Mouse (Mus musculus) embryonic facial prominence, embryonic 15.5 days (tissue): ENCODE data around the gene Rpl3l. TPM values are rescaled to one million over a fixed set of nuclear protein-coding genes. Genes with fewer than 3 reads are reported as not detected.
"Not testable (repeated sequence)": the region's sequence is repeated elsewhere in the genome, so short reads cannot be mapped to it uniquely, and the experiment has no call there.

Experiments used
- ATAC-seq: fragments of 200-750 bp; cut with Nextera tagmentation; 2 replicates; pipeline ENCODE4 v1.8.0; 2017; ENCODE audit warnings: low read depth, moderate TSS enrichment; ENCODE audit not compliant: insufficient number of reproducible peaks, low FRiP score, low TSS enrichment
- H3K27ac ChIP-seq: fragments of 300-500 bp; sonication (generic); replicated peaks from 2 replicates; pipeline ENCODE4 v1.5.1; 2015; ENCODE audit warnings: mild to moderate bottlenecking, inconsistent platforms
- H3K27me3 ChIP-seq: fragments of 300-500 bp; sonication (generic); 2 replicates; pipeline ENCODE4 v1.6.1; 2015; ENCODE audit warnings: inconsistent platforms
- H3K36me3 ChIP-seq: fragments of 300-500 bp; sonication (generic); 2 replicates; pipeline ENCODE4 v1.6.1; 2015; ENCODE audit warnings: mild to moderate bottlenecking, inconsistent platforms
- H3K4me1 ChIP-seq: fragments of 300-500 bp; sonication (generic); 2 replicates; pipeline ENCODE4 v1.6.1; 2015; ENCODE audit warnings: inconsistent platforms
- H3K4me2 ChIP-seq: fragments of 300-500 bp; sonication (generic); replicated peaks from 2 replicates; pipeline ENCODE4 v1.6.1; 2015; ENCODE audit warnings: mild to moderate bottlenecking, inconsistent platforms
- H3K4me3 ChIP-seq: fragments of 300-500 bp; sonication (generic); replicated peaks from 2 replicates; pipeline ENCODE4 v1.5.1; 2015; ENCODE audit warnings: mild to moderate bottlenecking, inconsistent platforms
- H3K9ac ChIP-seq: fragments of 300-500 bp; sonication (generic); 2 replicates; pipeline ENCODE4 v1.6.1; 2015; ENCODE audit warnings: inconsistent platforms
- H3K9me3 ChIP-seq: fragments of 300-500 bp; sonication (generic); replicated peaks from 2 replicates; pipeline ENCODE4 v1.6.1; 2016; ENCODE audit warnings: inconsistent platforms
- WGBS: fragments of 180-500 bp; shearing (Covaris S2); methylation state at CpG from one replicate; pipeline ENCODE4 v1.1.7; 2015; 5-methylcytosine and 5-hydroxymethylcytosine counted together
- polyA plus RNA-seq: library from polyadenylated mRNA; unstranded; fragments of >200 nt; fragmentation: Nextera tagmentation; extraction: Ambion mirVana; gene quantifications from 2 replicates; pipeline ENCODE4 v1.2.1, GENCODE M21; 2015

The Rpl3l gene
- polyA plus RNA-seq, 1 experiment from 2014 or later = not detected

DNA sequence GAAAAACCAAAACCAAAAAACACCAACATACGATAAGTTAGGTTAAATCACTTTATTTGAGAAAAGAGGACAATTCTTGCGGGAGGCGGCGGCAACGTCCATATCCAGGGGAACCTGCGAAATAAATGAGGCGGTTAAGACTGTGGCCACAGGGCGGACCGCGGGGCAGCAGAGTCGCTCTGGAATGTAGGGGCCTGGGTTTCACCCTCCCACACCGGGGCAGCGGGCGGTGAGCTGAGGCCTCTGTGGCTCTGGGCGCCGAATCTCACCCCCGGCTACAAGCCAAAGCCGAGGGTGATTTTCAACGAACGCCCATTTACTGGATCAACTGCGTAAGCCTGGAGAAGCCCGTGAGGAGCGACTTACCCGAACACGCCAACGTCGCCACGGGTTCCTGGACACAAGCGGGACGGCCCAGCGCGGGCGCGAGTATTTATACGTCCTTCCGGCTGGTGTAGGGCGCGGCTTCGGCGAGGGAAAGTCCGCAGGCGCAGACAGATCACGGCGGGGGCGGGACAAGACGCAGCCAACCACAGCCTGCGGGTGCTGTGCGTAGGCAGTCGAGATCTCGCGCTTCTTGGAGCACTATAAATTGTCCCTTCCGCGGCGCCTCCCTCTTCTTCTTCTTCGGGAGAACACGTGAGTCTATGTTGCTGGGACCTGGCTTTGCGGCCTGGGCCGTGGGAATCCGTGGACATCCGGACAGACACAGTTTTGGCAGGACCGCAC lies 8.0 kb upstream of the Rpl3l start:
- H3K9ac ChIP-seq = peak overlapping the region; percentile 95
- H3K27me3 ChIP-seq = no peaks in the 10 kb centered on the region
- H3K4me2 ChIP-seq = peak overlapping the region; percentile 68
- peak overlapping the region; percentile 89 for H3K27ac ChIP-seq
- ATAC-seq = peak; percentile 99
- WGBS = under 1% methylated on average over 61 of the region's 61 CpGs
- peaks cover 35% of the 10 kb centered on the region for H3K36me3 ChIP-seq
- no peaks in the 10 kb centered on the region for H3K9me3 ChIP-seq
- H3K4me1 ChIP-seq = peaks cover 32% of the 10 kb centered on the region
- H3K4me3 ChIP-seq = peak overlapping the region; percentile 93

GRCm38 (mm10) chr17:24720616-24721015 lies 7.0 kb upstream of the Rpl3l start:
- peak overlapping the region; percentile 93 for H3K4me3 ChIP-seq
- H3K9me3 ChIP-seq, H3K27me3 ChIP-seq, ATAC-seq: not testable (repeated sequence)
- peaks cover 32% of the 10 kb centered on the region for H3K4me1 ChIP-seq
- H3K4me2 ChIP-seq = peak overlapping the region; percentile 68
- peaks cover 29% of the 10 kb centered on the region for H3K36me3 ChIP-seq
- WGBS = 0% methylated on average over 11 of the region's 11 CpGs
- peak overlapping the region; percentile 78 for H3K9ac ChIP-seq
- H3K27ac ChIP-seq = peak overlapping the region; percentile 89; the same call in 1 of the 2 replicates

DNA sequence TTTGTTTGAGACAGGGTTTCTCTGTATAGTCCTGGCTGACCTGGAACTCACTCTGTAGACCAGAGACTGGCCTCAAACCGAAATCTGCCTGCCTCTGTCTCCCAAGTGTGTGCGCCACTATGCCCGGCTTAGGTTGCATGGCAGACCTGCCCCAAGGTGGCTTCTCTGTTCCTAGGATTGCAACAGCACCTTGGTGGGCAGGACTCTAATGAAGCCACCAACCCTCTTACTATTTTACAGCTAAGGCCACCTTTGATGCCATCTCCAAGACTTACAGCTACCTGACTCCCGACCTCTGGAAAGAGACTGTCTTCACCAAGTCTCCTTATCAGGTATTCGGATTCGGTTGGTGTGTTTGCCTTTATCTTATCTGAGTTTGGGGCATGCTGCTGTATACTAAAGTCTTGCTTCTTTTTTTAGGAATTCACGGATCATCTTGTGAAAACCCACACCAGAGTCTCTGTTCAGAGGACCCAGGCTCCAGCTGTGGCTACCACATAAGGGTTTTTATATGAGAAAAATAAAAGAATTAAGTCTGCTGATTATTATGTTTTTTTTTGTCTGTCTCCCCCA lies 6.2 kb upstream of the Rpl3l start:
- peak overlapping the region; percentile 93 for H3K4me3 ChIP-seq
- H3K36me3 ChIP-seq = peaks cover 24% of the 10 kb centered on the region
- H3K4me1 ChIP-seq = peaks cover 32% of the 10 kb centered on the region
- H3K9ac ChIP-seq = peak overlapping the region; percentile 22; the same call in 1 of the 2 replicates
- H3K4me2 ChIP-seq = peak overlapping the region; percentile 68
- WGBS = 67% methylated on average over 7 of the region's 7 CpGs
- H3K9me3 ChIP-seq, H3K27me3 ChIP-seq, H3K27ac ChIP-seq, ATAC-seq: not testable (repeated sequence)

- H3K36me3 ChIP-seq = peaks cover 22% of the 10 kb centered on the region
- H3K27me3 ChIP-seq = no peaks in the 10 kb centered on the region
- no peak for ATAC-seq
- WGBS = 29% methylated on average over 13 of the region's 13 CpGs
- H3K27ac ChIP-seq = 0 out of 2 replicates have a peak overlapping the region, but pooled peaks have one; percentile 29
- peak overlapping the region; percentile 62 for H3K4me2 ChIP-seq
- peaks cover 32% of the 10 kb centered on the region for H3K4me1 ChIP-seq
- no peaks in the 10 kb centered on the region for H3K9me3 ChIP-seq
- H3K4me3 ChIP-seq = peak overlapping the region; percentile 93; the same call in 1 of the 2 replicates
- H3K9ac ChIP-seq = 0 out of 2 replicates have a peak overlapping the region, but pooled peaks have one; percentile 3
These were observed 5.2 kb upstream of the Rpl3l start for GRCm38 (mm10) chr17:24722220-24722924.

GRCm38 (mm10) chr17:24723122-24723880 lies 4.3 kb upstream of the Rpl3l start:
- ATAC-seq = no peak
- Histone ChIP-seq H3K4me3 (peak overlapping the region; percentile 93), H3K9me3 (no peaks in the 10 kb centered on the region), H3K27ac (peak overlapping the region; percentile 86), H3K9ac (peak overlapping the region; percentile 92), H3K4me2 (peak overlapping the region; percentile 62), H3K4me1 (peaks cover 32% of the 10 kb centered on the region), H3K27me3 (no peaks in the 10 kb centered on the region), H3K36me3 (peaks cover 15% of the 10 kb centered on the region)
- WGBS = 1% methylated on average over 12 of the region's 12 CpGs

GRCm38 (mm10) chr17:24723881-24724180 lies 3.8 kb upstream of the Rpl3l start:
- peak overlapping the region; percentile 92 for H3K9ac ChIP-seq
- peaks cover 15% of the 10 kb centered on the region for H3K36me3 ChIP-seq
- no peaks in the 10 kb centered on the region for H3K27me3 ChIP-seq
- ATAC-seq = 0 out of 2 replicates have a peak, but pooled peaks have one; percentile 1
- peak overlapping the region; percentile 86 for H3K27ac ChIP-seq
- no peaks in the 10 kb centered on the region for H3K9me3 ChIP-seq
- H3K4me2 ChIP-seq = peak overlapping the region; percentile 62
- WGBS = under 1% methylated on average over 15 of the region's 15 CpGs
- H3K4me1 ChIP-seq = peaks cover 28% of the 10 kb centered on the region
- peak overlapping the region; percentile 93 for H3K4me3 ChIP-seq

GRCm38 (mm10) chr17:24724184-24724583 lies 3.4 kb upstream of the Rpl3l start, which contains the start of gene Ndufb10:
Ndufb10 (minus strand) TSS chr17:24724478.
- Histone ChIP-seq H3K9ac (peak within 1 kb of the TSS; percentile 92), H3K36me3 (peaks cover 15% of the 10 kb centered on the region), H3K27ac (peak within 1 kb of the TSS; percentile 86), H3K4me2 (peak within 1 kb of the TSS; percentile 62), H3K9me3 (no peaks in the 10 kb centered on the region), H3K4me1 (peaks cover 26% of the 10 kb centered on the region), H3K27me3 (no peaks in the 10 kb centered on the region), H3K4me3 (peak within 1 kb of the TSS; percentile 93)
- WGBS = under 1% methylated on average over 30 of the region's 30 CpGs
- ATAC-seq = peak; percentile 69

DNA sequence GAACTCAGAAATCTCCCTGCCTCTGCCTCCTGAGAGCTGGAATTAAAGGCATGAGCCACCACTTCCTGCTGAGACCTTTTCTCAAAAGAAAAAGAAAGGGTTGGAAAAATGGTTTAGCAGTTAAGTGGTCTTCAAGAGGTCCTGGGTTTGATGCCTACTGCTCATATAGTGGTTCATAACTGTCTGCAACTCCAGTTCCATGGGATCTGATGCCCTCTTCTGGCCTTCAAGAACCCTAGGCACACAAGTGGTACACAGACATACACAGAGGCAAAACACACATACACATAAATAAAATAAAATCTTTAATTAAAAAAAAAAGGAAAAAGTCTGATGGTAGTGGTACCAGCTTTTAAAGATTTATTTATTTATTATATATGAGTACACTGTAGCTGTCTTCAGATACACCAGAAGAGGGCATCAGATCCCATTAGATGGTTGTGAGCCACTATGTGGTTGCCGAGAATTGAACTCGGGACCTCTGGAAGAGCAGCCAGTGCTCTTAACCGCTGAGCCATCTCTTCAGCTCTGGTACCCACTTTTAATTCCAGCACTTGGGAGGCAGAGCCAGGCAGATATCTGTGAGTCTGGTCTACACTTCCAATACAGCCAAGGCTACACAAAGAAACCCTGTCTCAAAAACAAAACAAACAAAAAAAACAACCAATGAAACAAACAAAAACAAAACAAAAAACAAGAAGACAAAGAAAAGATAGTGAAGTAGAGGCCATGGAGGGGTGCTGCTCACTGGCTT lies 1.8 kb upstream of the Rpl3l start:
- H3K36me3 ChIP-seq = peaks cover 15% of the 10 kb centered on the region
- peaks cover 26% of the 10 kb centered on the region for H3K4me1 ChIP-seq
- H3K27ac ChIP-seq = no peak overlapping the region
- no peaks in the 10 kb centered on the region for H3K9me3 ChIP-seq
- no peak overlapping the region for H3K9ac ChIP-seq
- H3K4me2 ChIP-seq = no peak overlapping the region
- ATAC-seq = no peak
- 63% methylated on average over 3 of the region's 3 CpGs for WGBS
- no peak overlapping the region for H3K4me3 ChIP-seq
- no peaks in the 10 kb centered on the region for H3K27me3 ChIP-seq

DNA sequence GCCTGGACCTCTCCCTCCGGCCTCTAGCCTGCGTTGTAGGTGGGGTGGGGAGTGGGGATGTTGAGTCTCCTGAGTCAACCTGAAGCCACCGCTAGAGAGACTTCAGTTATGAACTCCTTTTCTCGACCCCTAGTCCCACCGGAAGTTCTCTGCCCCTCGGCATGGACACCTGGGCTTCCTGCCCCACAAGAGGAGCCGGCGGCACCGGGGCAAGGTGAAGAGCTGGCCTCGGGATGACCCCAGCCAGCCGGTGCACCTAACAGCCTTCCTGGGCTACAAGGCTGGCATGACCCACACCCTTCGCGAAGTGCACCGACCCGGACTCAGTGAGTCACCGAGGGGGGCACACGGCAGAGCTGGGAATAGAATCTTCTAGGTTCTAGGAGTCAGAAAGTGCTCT lies 564 bp downstream of the Rpl3l start:
- H3K9ac ChIP-seq = no peak overlapping the region
- H3K36me3 ChIP-seq = no peaks in the 10 kb centered on the region
- WGBS = 70% methylated on average over 17 of the region's 17 CpGs
- H3K4me2 ChIP-seq = no peak overlapping the region
- H3K27me3 ChIP-seq = 0 out of 2 replicates have a peak, but pooled peaks cover 4% of the 10 kb centered on the region
- H3K9me3 ChIP-seq = no peaks in the 10 kb centered on the region
- no peak for ATAC-seq
- no peak overlapping the region for H3K4me3 ChIP-seq
- peaks cover 7% of the 10 kb centered on the region; the same call in 1 of the 2 replicates for H3K4me1 ChIP-seq
- no peak overlapping the region for H3K27ac ChIP-seq

DNA sequence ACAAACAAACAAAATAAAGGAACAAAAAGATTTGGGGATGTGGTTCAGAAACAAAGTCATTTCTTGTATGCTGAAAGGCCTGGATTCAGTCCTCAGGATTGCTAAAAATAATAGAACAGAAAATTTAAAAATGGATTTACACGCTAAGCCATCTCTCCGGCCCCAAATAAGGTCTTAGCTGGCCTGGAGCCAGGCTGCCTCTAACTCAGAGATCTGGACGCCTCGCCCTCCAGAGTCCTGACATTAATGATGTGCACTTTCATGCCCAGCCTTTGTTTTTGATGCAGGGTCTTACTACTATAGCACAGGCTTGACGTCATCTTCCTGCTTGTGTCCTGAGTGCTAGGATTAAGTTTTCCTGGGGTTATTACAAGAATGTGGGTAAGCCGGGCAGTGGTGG lies 1.4 kb downstream of the Rpl3l start:
- Histone ChIP-seq H3K4me2 (no peak overlapping the region), H3K4me3 (no peak overlapping the region), H3K9ac (no peak overlapping the region), H3K36me3 (no peaks in the 10 kb centered on the region), H3K9me3 (no peaks in the 10 kb centered on the region), H3K27me3 (0 out of 2 replicates have a peak, but pooled peaks cover 4% of the 10 kb centered on the region), H3K27ac (no peak overlapping the region), H3K4me1 (no peaks in the 10 kb centered on the region)
- no peak for ATAC-seq
- WGBS = 67% methylated on average over 6 of the region's 6 CpGs
